Mouse (Mus musculus) embryonic facial prominence, embryonic 11.5 days (tissue): Measurements from ENCODE around the gene Arhgef12. TPM values are rescaled to one million over a fixed set of nuclear protein-coding genes. Genes with fewer than 3 reads are reported as not detected.

Source experiments
- ATAC-seq: fragments of 200-750 bp; cut with Nextera tagmentation; replicated peaks from 2 replicates; pipeline ENCODE4 v1.8.0; 2017; ENCODE audit warnings: low read depth; ENCODE audit not compliant: insufficient number of reproducible peaks, low FRiP score, low TSS enrichment
- DNase-seq: peaks from one replicate; pipeline ENCODE4 v3.0.0-alpha.2; 2015; ENCODE audit warnings: low spot score
- H3K27ac ChIP-seq: fragments of 300-500 bp; sonication (generic); replicated peaks from 2 replicates; pipeline ENCODE4 v1.5.1; 2014; ENCODE audit warnings: mild to moderate bottlenecking, low read depth, low read length, control low read depth
- H3K27me3 ChIP-seq: fragments of 300-500 bp; sonication (generic); 2 replicates; pipeline ENCODE4 v1.6.1; 2014; ENCODE audit warnings: mild to moderate bottlenecking, low read length, moderate library complexity, mixed read lengths; ENCODE audit not compliant: control insufficient read depth, insufficient read depth
- H3K36me3 ChIP-seq: fragments of 300-500 bp; sonication (generic); replicated peaks from 2 replicates; pipeline ENCODE4 v1.6.1; 2014; ENCODE audit warnings: low read depth, mild to moderate bottlenecking, low read length, moderate library complexity, mixed read lengths; ENCODE audit not compliant: control insufficient read depth, insufficient read depth
- H3K4me1 ChIP-seq: fragments of 300-500 bp; sonication (generic); 2 replicates; pipeline ENCODE4 v1.6.1; 2014; ENCODE audit warnings: low read length, mixed read lengths; ENCODE audit not compliant: control insufficient read depth, insufficient read depth
- H3K4me2 ChIP-seq: fragments of 300-500 bp; sonication (generic); 2 replicates; pipeline ENCODE4 v1.6.1; 2014; ENCODE audit warnings: low read depth, mild to moderate bottlenecking, control low read depth, low read length, moderate library complexity
- H3K4me3 ChIP-seq: fragments of 300-500 bp; sonication (generic); 2 replicates; pipeline ENCODE4 v1.5.1; 2014; ENCODE audit warnings: low read depth, low read length, control low read depth
- H3K9ac ChIP-seq: fragments of 300-500 bp; sonication (generic); replicated peaks from 2 replicates; pipeline ENCODE4 v1.6.1; 2014; ENCODE audit warnings: mild to moderate bottlenecking, control low read depth, low read length
- H3K9me3 ChIP-seq: fragments of 300-500 bp; sonication (generic); replicated peaks from 2 replicates; pipeline ENCODE4 v1.6.1; 2016; ENCODE audit warnings: mild to moderate bottlenecking, low read length, inconsistent platforms, mixed read lengths; ENCODE audit not compliant: control insufficient read depth
- WGBS: fragments of 180-500 bp; shearing (Covaris S2); extraction: QIAGEN DNeasy Blood & Tissue Kit; methylation state at CpG from one replicate; pipeline ENCODE4 v1.1.7; 2014; 5-methylcytosine and 5-hydroxymethylcytosine counted together
- polyA plus RNA-seq: library from polyadenylated mRNA; unstranded; fragments of >200 nt; fragmentation: Nextera tagmentation; extraction: Ambion mirVana; gene quantifications from 2 replicates; pipeline ENCODE4 v1.2.1, GENCODE M21; 2014

The Arhgef12 gene
- polyA plus RNA-seq, 1 experiment from 2014 or later = 8.2 TPM

DNA sequence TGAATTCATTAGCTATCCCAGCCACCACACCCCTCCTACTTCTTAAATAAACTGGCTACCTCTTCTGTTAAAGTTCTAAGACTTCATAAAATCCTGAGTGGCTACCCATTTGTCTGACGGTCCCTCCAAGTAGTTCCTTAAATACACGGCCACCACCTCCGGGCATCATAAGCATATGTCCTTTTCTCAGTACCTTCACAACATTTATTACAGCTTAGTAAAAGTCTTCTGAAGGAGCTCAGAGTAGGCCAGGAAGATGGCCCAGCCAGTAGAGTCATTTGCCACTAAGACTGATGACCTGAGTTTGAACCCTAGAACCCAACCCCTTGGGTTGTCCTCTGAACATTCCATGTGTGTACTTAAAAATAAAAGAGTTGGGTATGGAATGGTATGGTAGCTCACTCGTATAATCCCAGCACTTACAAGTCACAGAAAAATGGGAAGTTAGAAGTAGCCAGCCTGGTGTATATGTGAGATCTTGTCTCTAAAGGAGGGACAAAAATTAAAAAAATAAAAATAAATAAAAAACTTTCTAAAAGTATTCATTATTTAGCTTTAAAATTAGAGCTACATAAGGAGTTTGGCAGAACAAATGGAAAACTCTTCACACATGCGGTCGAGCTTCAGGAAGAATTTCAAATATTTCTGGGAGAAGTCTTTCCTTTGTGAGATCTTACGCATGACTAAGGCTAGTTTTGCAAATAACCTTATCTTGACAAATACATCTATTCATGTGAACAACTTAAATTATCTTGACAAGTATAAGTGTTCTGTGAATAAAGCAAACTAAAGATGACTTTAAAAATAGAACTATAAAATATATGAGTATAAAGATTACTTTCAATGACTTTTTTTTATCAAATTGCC, 22.3 kb downstream of the Arhgef12 start:
- no peak overlapping the region for H3K9ac ChIP-seq
- H3K4me3 ChIP-seq = no peak overlapping the region
- H3K9me3 ChIP-seq = no peaks in the 10 kb centered on the region
- H3K4me1 ChIP-seq = no peaks in the 10 kb centered on the region
- DNase-seq (no peak), ATAC-seq (no peak)
- H3K27me3 ChIP-seq = no peaks in the 10 kb centered on the region
- H3K27ac ChIP-seq = no peak overlapping the region
- WGBS = 83% methylated on average over 7 of the region's 7 CpGs
- H3K4me2 ChIP-seq = no peak overlapping the region
- H3K36me3 ChIP-seq = no peaks in the 10 kb centered on the region

DNA sequence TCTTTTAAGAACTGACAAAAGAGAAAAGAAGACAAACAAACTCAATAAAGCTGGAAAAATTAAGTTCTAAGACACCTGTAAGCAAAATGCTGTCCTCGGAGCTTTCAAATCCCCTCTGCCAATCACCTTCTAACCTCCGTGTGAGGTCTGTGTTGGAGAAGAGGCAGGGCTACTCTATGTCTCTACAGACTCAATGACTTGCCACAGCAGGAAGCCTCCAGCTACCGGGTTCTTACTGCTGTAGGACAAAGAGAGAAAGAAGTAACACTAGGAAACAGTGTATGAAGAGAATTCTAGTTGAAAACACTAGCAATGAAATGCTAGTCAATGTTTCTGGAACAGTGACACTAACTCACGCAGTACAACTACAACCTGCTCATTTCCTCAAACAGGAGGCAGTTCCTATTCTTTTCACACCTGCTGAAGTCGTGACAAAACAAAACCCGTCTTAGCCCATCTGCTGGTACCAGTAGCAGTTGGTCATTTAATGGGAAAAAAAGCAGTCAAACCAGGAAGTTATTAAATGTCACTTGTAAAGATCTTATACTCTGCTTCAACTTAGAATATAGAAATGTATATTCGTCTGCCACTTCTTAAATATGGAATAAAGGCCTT, 23.5 kb downstream of the Arhgef12 start:
- DNase-seq (no peak), ATAC-seq (no peak)

DNA sequence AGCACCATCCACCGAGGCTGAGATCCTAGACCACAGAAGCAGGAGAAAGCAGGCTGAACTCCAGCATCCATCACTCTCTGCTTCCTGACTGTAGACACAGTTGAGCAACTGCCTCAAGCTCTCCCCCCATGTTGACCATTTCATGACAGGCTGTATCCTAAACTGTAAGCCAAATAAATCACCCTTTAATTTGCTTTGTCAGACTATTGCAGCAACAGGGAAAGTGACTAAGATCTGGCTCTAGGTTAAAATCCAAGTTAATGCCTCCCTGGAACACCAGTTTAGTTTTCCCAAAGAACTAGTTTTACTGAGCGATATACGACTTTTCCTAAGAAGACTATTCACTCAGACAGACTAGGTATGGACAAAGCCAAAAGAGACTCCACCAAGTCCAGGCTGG, 28.3 kb downstream of the Arhgef12 start:
- no peak overlapping the region for H3K4me2 ChIP-seq
- no peaks in the 10 kb centered on the region for H3K36me3 ChIP-seq
- DNase-seq = no peak
- no peaks in the 10 kb centered on the region for H3K27me3 ChIP-seq
- no peak overlapping the region for H3K9ac ChIP-seq
- no peaks in the 10 kb centered on the region for H3K9me3 ChIP-seq
- H3K27ac ChIP-seq = no peak overlapping the region
- no peak overlapping the region for H3K4me3 ChIP-seq
- ATAC-seq = no peak
- no peaks in the 10 kb centered on the region for H3K4me1 ChIP-seq
- whole genome bisulfite sequencing = 92% methylated on average over 3 of the region's 3 CpGs

More for the DNA sequence above, 23.5 kb downstream of the Arhgef12 start:
- H3K9me3 ChIP-seq = no peaks in the 10 kb centered on the region
- no peaks in the 10 kb centered on the region for H3K36me3 ChIP-seq
- no peaks in the 10 kb centered on the region for H3K27me3 ChIP-seq
- no peaks in the 10 kb centered on the region for H3K4me1 ChIP-seq
- no peak overlapping the region for H3K4me3 ChIP-seq
- no peak overlapping the region for H3K9ac ChIP-seq
- 43% methylated on average over 7 of the region's 7 CpGs for WGBS
- no peak overlapping the region for H3K27ac ChIP-seq
- no peak overlapping the region for H3K4me2 ChIP-seq

DNA sequence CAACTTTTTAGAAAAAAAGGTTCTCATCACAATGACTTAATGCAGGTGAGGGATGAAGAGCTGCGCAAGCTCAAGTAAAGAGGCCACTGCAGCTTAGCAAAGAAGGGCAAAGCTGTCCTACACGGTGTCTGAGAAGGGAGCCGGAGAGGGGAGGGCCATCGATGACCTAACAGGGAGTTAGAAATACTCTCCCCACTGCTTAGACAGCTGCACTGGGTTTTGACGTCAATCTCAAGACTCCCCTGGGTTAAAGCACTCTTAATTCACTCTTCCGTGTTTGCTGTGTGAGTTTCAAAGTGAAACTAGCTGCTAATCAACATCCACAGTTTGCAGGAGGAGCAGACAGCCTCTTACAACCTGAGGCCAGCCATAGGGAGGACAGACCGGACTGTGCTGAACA, 30.9 kb downstream of the Arhgef12 start:
- Histone ChIP-seq H3K27me3 (no peaks in the 10 kb centered on the region), H3K36me3 (no peaks in the 10 kb centered on the region), H3K4me1 (no peaks in the 10 kb centered on the region), H3K4me3 (no peak overlapping the region), H3K9ac (no peak overlapping the region), H3K27ac (no peak overlapping the region), H3K4me2 (no peak overlapping the region), H3K9me3 (no peaks in the 10 kb centered on the region)
- 76% methylated on average over 7 of the region's 7 CpGs for WGBS
- DNase-seq (no peak), ATAC-seq (no peak)

DNA sequence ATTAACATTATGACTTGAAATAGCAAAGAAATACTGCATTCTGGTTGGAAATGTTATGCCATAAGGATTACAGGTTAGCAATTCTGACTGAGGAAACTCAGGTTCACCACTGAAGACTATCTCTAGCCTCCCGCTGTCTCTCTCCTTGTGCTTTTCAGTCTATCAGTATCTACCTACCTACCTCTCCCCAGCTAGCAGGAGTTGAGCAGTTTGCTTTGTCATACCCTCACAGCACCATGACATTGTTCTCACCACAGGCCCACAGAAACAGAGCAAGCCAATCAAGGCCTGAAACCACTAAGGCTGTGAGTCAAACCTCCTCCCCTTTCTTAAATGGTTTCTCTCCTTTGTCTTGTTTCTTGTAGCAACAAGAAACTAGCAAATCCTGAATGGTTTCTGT, 32.4 kb downstream of the Arhgef12 start:
- no peaks in the 10 kb centered on the region for H3K27me3 ChIP-seq
- no peaks in the 10 kb centered on the region for H3K36me3 ChIP-seq
- ATAC-seq = no peak
- DNase-seq = no peak
- H3K4me1 ChIP-seq = no peaks in the 10 kb centered on the region
- whole genome bisulfite sequencing = 91% methylated on average over 1 of the region's 1 CpGs
- H3K4me2 ChIP-seq = no peak overlapping the region
- no peaks in the 10 kb centered on the region for H3K9me3 ChIP-seq
- H3K9ac ChIP-seq = no peak overlapping the region
- H3K4me3 ChIP-seq = no peak overlapping the region
- H3K27ac ChIP-seq = no peak overlapping the region

DNA sequence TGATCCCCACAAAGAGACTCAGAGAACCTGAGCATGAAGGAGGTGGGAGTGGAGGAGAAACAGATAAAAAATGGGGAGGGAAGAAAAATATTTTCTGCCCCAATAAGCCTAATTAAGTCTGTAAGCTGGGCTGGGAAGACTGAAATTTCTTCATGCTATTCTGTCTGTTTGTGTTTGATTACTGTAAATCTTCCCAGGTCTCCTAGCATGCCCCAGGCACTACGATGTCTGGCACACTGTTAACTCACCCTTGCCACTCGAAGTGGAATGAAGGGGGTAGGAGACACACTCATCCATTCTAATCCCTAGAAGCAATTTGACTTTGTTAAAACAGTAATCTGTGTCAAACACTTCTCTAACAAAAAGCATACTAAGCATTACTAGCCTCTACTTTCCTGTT, 35.3 kb downstream of the Arhgef12 start:
- DNase-seq (no peak), ATAC-seq (no peak)
- H3K27me3 ChIP-seq = no peaks in the 10 kb centered on the region
- H3K27ac ChIP-seq = no peak overlapping the region
- H3K4me2 ChIP-seq = no peak overlapping the region
- H3K4me3 ChIP-seq = no peak overlapping the region
- H3K4me1 ChIP-seq = no peaks in the 10 kb centered on the region
- no peaks in the 10 kb centered on the region for H3K36me3 ChIP-seq
- H3K9me3 ChIP-seq = no peaks in the 10 kb centered on the region
- H3K9ac ChIP-seq = no peak overlapping the region
- WGBS = 45% methylated on average over 2 of the region's 2 CpGs

DNA sequence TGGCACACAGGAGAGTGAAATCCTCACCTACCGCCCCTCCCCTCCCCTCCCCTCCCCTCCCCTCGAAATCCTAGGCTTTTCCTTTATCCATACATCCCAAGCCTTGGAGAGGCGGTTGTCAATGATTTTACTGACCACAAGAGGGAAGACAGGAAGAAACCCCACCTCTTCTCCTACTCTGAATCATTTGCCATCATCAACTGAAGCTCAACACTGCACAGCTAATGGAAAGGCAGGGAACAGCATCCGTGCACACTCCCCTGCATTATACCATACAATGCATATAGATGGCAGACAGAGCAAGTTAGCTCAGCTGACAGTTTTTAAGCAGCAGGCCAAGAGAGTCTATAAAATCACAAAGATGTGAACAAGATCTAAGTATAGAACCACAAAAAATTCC, 35.9 kb downstream of the Arhgef12 start:
- Histone ChIP-seq H3K36me3 (no peaks in the 10 kb centered on the region), H3K9me3 (no peaks in the 10 kb centered on the region), H3K27me3 (no peaks in the 10 kb centered on the region), H3K27ac (no peak overlapping the region), H3K4me3 (no peak overlapping the region), H3K4me1 (no peaks in the 10 kb centered on the region), H3K9ac (no peak overlapping the region), H3K4me2 (no peak overlapping the region)
- no peak for ATAC-seq
- DNase-seq = no peak
- WGBS = 19% methylated on average over 4 of the region's 4 CpGs

DNA sequence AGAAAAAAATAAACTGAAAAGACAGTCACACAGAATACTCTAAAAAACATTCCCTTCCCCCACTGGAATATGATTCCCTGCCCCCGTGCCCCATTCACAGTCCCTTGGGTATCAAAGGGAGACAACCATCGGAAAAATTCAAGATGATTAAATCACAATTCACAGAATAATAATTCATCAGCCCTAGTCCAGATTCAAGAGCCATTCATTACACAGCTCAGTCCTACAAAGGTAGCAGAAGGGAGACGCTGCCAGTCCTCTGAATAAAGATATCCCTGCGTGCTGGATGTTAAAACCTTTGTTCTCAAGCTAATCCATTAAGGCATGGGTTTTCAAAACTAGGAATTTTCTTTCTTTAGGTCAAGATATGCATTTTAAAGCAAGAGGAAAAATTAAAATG, 36.5 kb downstream of the Arhgef12 start:
- Histone ChIP-seq H3K4me3 (no peak overlapping the region), H3K4me1 (no peaks in the 10 kb centered on the region), H3K4me2 (no peak overlapping the region), H3K36me3 (no peaks in the 10 kb centered on the region), H3K27ac (no peak overlapping the region), H3K27me3 (no peaks in the 10 kb centered on the region), H3K9me3 (no peaks in the 10 kb centered on the region), H3K9ac (no peak overlapping the region)
- WGBS = 49% methylated on average over 4 of the region's 4 CpGs
- DNase-seq = no peak
- no peak for ATAC-seq
